Mouse (Mus musculus): ENCODE results near the gene Gfod2. TPM values are rescaled to one million over a fixed set of nuclear protein-coding genes. Genes with fewer than 3 reads are reported as not detected.
A peak's percentile ranks its signal among the peaks of the same experiment; 100 is the strongest.

Gene Gfod2
- polyA plus RNA-seq, 1 experiment from 2014 or later, result 18.2 TPM

- Histone ChIP-seq H3K4me1 (peaks cover 31% of the 10 kb centered on the region), H3K27me3 (ENCODE audit: insufficient read depth, poor library complexity, severe bottlenecking) (peaks cover 20% of the 10 kb centered on the region; the same call in 1 of the 2 replicates), H3K36me3 (peaks cover 38% of the 10 kb centered on the region), H3K4me3 (peak overlapping the region; percentile 41; the same call in 1 of the 2 replicates), H3K9me3 (no peaks in the 10 kb centered on the region), H3K27ac (no peak overlapping the region)
- no peak for DNase-seq (ENCODE audit: low spot score)
- 78% methylated on average over 7 of the region's 7 CpGs for WGBS
These were observed 73.1 kb downstream of the Gfod2 start for GRCm38 (mm10) chr8:105685325-105685724.

- Histone ChIP-seq H3K4me1 (no peaks in the 10 kb centered on the region), H3K27me3 (ENCODE audit: insufficient read depth, poor library complexity, severe bottlenecking) (no peaks in the 10 kb centered on the region), H3K36me3 (peaks cover 97% of the 10 kb centered on the region), H3K27ac (no peak overlapping the region), H3K9me3 (no peaks in the 10 kb centered on the region), H3K4me3 (no peak overlapping the region)
- WGBS, result 88% methylated on average over 1 of the region's 1 CpGs
- no peak for DNase-seq (ENCODE audit: low spot score)
These were observed 80.6 kb downstream of the Gfod2 start for GRCm38 (mm10) chr8:105677891-105678290.

Other genes with a start within 250 kb of the Gfod2 start
- 14.8 and 37.5 TPM in 2 replicates for gene Hsd11b2, start 239.9 kb downstream of the Gfod2 start, polyA plus RNA-seq (2016; fragmentation: Nextera tagmentation; extraction: Ambion mirVana)
- gene Atp6v0d1, start 192.6 kb downstream of the Gfod2 start, polyA plus RNA-seq (2016; fragmentation: Nextera tagmentation; extraction: Ambion mirVana), result 69.7 and 70.6 TPM in 2 replicates
- gene Ripor1, start 153.4 kb downstream of the Gfod2 start, polyA plus RNA-seq (2016; fragmentation: Nextera tagmentation; extraction: Ambion mirVana), result 34.8 and 37.3 TPM in 2 replicates
- 70.3 and 103 TPM in 2 replicates for gene Ctcf, start 122.1 kb downstream of the Gfod2 start, polyA plus RNA-seq (2016; fragmentation: Nextera tagmentation; extraction: Ambion mirVana)
- gene Agrp, start 121.3 kb downstream of the Gfod2 start, polyA plus RNA-seq (2016; fragmentation: Nextera tagmentation; extraction: Ambion mirVana), result 0.31 and 0.35 TPM in 2 replicates
- gene Carmil2, start 72.4 kb downstream of the Gfod2 start, polyA plus RNA-seq (2016; fragmentation: Nextera tagmentation; extraction: Ambion mirVana), result 0.31 and 0.63 TPM in 2 replicates
- 46.6 and 52.9 TPM in 2 replicates for gene Acd, start 57.6 kb downstream of the Gfod2 start, polyA plus RNA-seq (2016; fragmentation: Nextera tagmentation; extraction: Ambion mirVana)
- 12.8 and 14.1 TPM in 2 replicates for gene Pard6a, start 57.5 kb downstream of the Gfod2 start, polyA plus RNA-seq (2016; fragmentation: Nextera tagmentation; extraction: Ambion mirVana)
- not detected in 2 replicates for gene 4933405L10Rik, start 51.0 kb downstream of the Gfod2 start, polyA plus RNA-seq (2016; fragmentation: Nextera tagmentation; extraction: Ambion mirVana)
- 18.7 and 28.8 TPM in 2 replicates for gene Enkd1, start 50.5 kb downstream of the Gfod2 start, polyA plus RNA-seq (2016; fragmentation: Nextera tagmentation; extraction: Ambion mirVana)
- gene Ranbp10, start 68.7 kb upstream of the Gfod2 start, polyA plus RNA-seq (2016; fragmentation: Nextera tagmentation; extraction: Ambion mirVana), result 8.6 and 10.4 TPM in 2 replicates
- gene Tsnaxip1, start 69.1 kb upstream of the Gfod2 start, polyA plus RNA-seq (2016; fragmentation: Nextera tagmentation; extraction: Ambion mirVana), result 0.06 TPM in 2 replicates
- gene Cenpt, start 94.6 kb upstream of the Gfod2 start, polyA plus RNA-seq (2016; fragmentation: Nextera tagmentation; extraction: Ambion mirVana), result 46.5 and 55.2 TPM in 2 replicates
- 61.6 and 74.0 TPM in 2 replicates for gene Thap11, start 96.5 kb upstream of the Gfod2 start, polyA plus RNA-seq (2016; fragmentation: Nextera tagmentation; extraction: Ambion mirVana)
- gene Nutf2, start 101.9 kb upstream of the Gfod2 start, polyA plus RNA-seq (2016; fragmentation: Nextera tagmentation; extraction: Ambion mirVana), result 274 and 314 TPM in 2 replicates
- gene Edc4, start 122.2 kb upstream of the Gfod2 start, polyA plus RNA-seq (2016; fragmentation: Nextera tagmentation; extraction: Ambion mirVana), result 50.2 and 52.6 TPM in 2 replicates
- gene Nrn1l, start 134.9 kb upstream of the Gfod2 start, polyA plus RNA-seq (2016; fragmentation: Nextera tagmentation; extraction: Ambion mirVana), result 0.43 and 0.46 TPM in 2 replicates
- gene Pskh1, start 141.8 kb upstream of the Gfod2 start, polyA plus RNA-seq (2016; fragmentation: Nextera tagmentation; extraction: Ambion mirVana), result 30.3 and 30.4 TPM in 2 replicates
- 1.9 and 2.6 TPM in 2 replicates for gene Ctrl, start 175.2 kb upstream of the Gfod2 start, polyA plus RNA-seq (2016; fragmentation: Nextera tagmentation; extraction: Ambion mirVana)
- 70.7 and 75.4 TPM in 2 replicates for gene Psmb10, start 179.8 kb upstream of the Gfod2 start, polyA plus RNA-seq (2016; fragmentation: Nextera tagmentation; extraction: Ambion mirVana)
- gene Lcat, start 184.7 kb upstream of the Gfod2 start, polyA plus RNA-seq (2016; fragmentation: Nextera tagmentation; extraction: Ambion mirVana), result 1.7 and 7.9 TPM in 2 replicates
- 45.1 and 56.1 TPM in 2 replicates for gene Slc12a4, start 207.4 kb upstream of the Gfod2 start, polyA plus RNA-seq (2016; fragmentation: Nextera tagmentation; extraction: Ambion mirVana)
- not detected in 2 replicates for gene Dpep3, start 220.8 kb upstream of the Gfod2 start, polyA plus RNA-seq (2016; fragmentation: Nextera tagmentation; extraction: Ambion mirVana)
- 19.7 and 19.8 TPM in 2 replicates for gene Dus2, start 232.7 kb upstream of the Gfod2 start, polyA plus RNA-seq (2016; fragmentation: Nextera tagmentation; extraction: Ambion mirVana)
- gene Dpep2nb, start 247.3 kb upstream of the Gfod2 start, polyA plus RNA-seq (2016; fragmentation: Nextera tagmentation; extraction: Ambion mirVana), result 0.31 TPM in 1 of 2 replicates, not detected in the other